Mouse (Mus musculus) kidney, embryonic 14.5 days (tissue): Measurements from ENCODE around the gene Srek1. TPM values are rescaled to one million over a fixed set of nuclear protein-coding genes. Genes with fewer than 3 reads are reported as not detected.

Experiments used
- ATAC-seq: fragments of 200-750 bp; cut with Nextera tagmentation; 2 replicates; pipeline ENCODE4 v1.8.0; 2017; ENCODE audit warnings: moderate number of reproducible peaks, mild to moderate bottlenecking, moderate TSS enrichment, moderate library complexity; ENCODE audit not compliant: low FRiP score, low TSS enrichment
- H3K27ac ChIP-seq: fragments of 300-500 bp; sonication (generic); 2 replicates; pipeline ENCODE4 v1.5.1; 2014; ENCODE audit warnings: low read depth, mild to moderate bottlenecking, low read length, moderate library complexity, mixed read lengths
- H3K27me3 ChIP-seq: fragments of 300-500 bp; sonication (generic); 2 replicates; pipeline ENCODE4 v1.6.1; 2014; ENCODE audit warnings: mild to moderate bottlenecking, low read length; ENCODE audit not compliant: control insufficient read depth, insufficient read depth
- H3K36me3 ChIP-seq: fragments of 300-500 bp; sonication (generic); 2 replicates; pipeline ENCODE4 v1.6.1; 2014; ENCODE audit warnings: low read length, mixed read lengths; ENCODE audit not compliant: control insufficient read depth, insufficient read depth
- H3K4me1 ChIP-seq: fragments of 300-500 bp; sonication (generic); 2 replicates; pipeline ENCODE4 v1.6.1; 2014; ENCODE audit warnings: low read length, mixed read lengths; ENCODE audit not compliant: control insufficient read depth, insufficient read depth
- H3K4me2 ChIP-seq: fragments of 300-500 bp; sonication (generic); replicated peaks from 2 replicates; pipeline ENCODE4 v1.6.1; 2014; ENCODE audit warnings: low read depth, mild to moderate bottlenecking, low read length
- H3K4me3 ChIP-seq: fragments of 300-500 bp; sonication (generic); 2 replicates; pipeline ENCODE4 v1.5.1; 2014; ENCODE audit warnings: mild to moderate bottlenecking, low read length
- H3K9ac ChIP-seq: fragments of 300-500 bp; sonication (generic); 2 replicates; pipeline ENCODE4 v1.6.1; 2014; ENCODE audit warnings: low read depth, mild to moderate bottlenecking, low read length, moderate library complexity
- H3K9me3 ChIP-seq: fragments of 300-500 bp; sonication (generic); 2 replicates; pipeline ENCODE4 v1.6.1; 2016; ENCODE audit warnings: low read length; ENCODE audit not compliant: control insufficient read depth
- WGBS: fragments of 180-500 bp; shearing (Covaris S2); extraction: QIAGEN DNeasy Blood & Tissue Kit; methylation state at CpG from one replicate; pipeline ENCODE4 v1.1.7; 2014; 5-methylcytosine and 5-hydroxymethylcytosine counted together
- polyA plus RNA-seq: library from polyadenylated mRNA; unstranded; fragments of >200 nt; fragmentation: Nextera tagmentation; extraction: Ambion mirVana; gene quantifications from 2 replicates; pipeline ENCODE4 v1.2.1, GENCODE M21; 2014

Srek1 gene
- 110 and 125 TPM in 2 replicates for polyA plus RNA-seq

GRCm38 (mm10) chr13:103774119-103774757 lies at the start of gene Srek1:
Srek1 (minus strand) TSS chr13:103774608.
- Histone ChIP-seq H3K4me1 (0 out of 2 replicates have a peak, but pooled peaks cover 9% of the 10 kb centered on the region), H3K4me3 (peak within 1 kb of the TSS; percentile 57), H3K27me3 (no peaks in the 10 kb centered on the region), H3K27ac (peak within 1 kb of the TSS; percentile 98), H3K9me3 (no peaks in the 10 kb centered on the region), H3K9ac (peak within 1 kb of the TSS; percentile 85), H3K36me3 (peaks cover 3% of the 10 kb centered on the region; the same call in 1 of the 2 replicates), H3K4me2 (peak within 1 kb of the TSS; percentile 50)
- WGBS, result under 1% methylated on average over 73 of the region's 81 CpGs
- ATAC-seq, result peak; percentile 96

- Histone ChIP-seq H3K9ac (no peak overlapping the region), H3K27me3 (no peaks in the 10 kb centered on the region), H3K36me3 (peaks cover 21% of the 10 kb centered on the region; the same call in 1 of the 2 replicates), H3K4me3 (no peak overlapping the region), H3K9me3 (no peaks in the 10 kb centered on the region), H3K27ac (no peak overlapping the region), H3K4me1 (no peaks in the 10 kb centered on the region), H3K4me2 (no peak overlapping the region)
- no peak for ATAC-seq
- 89% methylated on average over 1 of the region's 1 CpGs for WGBS
Measured at GRCm38 (mm10) chr13:103822270-103822669, 47.9 kb upstream of the Srek1 start.

- Histone ChIP-seq H3K27me3 (no peaks in the 10 kb centered on the region), H3K9ac (no peak overlapping the region), H3K36me3 (peaks cover 25% of the 10 kb centered on the region; the same call in 1 of the 2 replicates), H3K4me2 (no peak overlapping the region), H3K4me1 (no peaks in the 10 kb centered on the region), H3K9me3 (no peaks in the 10 kb centered on the region), H3K27ac (no peak overlapping the region), H3K4me3 (no peak overlapping the region)
- 96% methylated on average over 5 of the region's 5 CpGs for WGBS
- ATAC-seq, result no peak
Measured at GRCm38 (mm10) chr13:103819377-103819776, 45.0 kb upstream of the Srek1 start.

DNA sequence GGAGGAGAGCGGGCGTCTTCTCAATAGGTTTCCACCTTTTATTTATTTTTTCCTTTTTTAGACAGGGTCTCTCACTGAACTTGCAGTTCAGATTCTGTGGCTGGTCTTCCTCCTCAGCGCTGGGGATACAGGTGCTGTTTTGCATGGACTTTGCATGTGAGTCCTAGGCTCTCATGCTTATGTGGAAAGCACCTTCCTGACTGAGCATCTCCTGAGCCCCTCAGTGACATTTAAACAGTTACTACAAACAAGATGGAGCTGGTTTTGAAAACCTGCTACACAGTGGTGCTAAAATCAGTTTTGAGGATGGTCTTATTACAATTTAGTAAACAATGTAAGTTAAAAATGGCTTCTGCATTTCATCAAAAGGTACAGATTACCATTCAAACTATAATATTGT lies 43.5 kb upstream of the Srek1 start:
- Histone ChIP-seq H3K36me3 (peaks cover 13% of the 10 kb centered on the region; the same call in 1 of the 2 replicates), H3K9ac (no peak overlapping the region), H3K4me1 (no peaks in the 10 kb centered on the region), H3K27me3 (no peaks in the 10 kb centered on the region), H3K27ac (no peak overlapping the region), H3K4me2 (no peak overlapping the region), H3K9me3 (no peaks in the 10 kb centered on the region), H3K4me3 (no peak overlapping the region)
- WGBS, result 97% methylated on average over 3 of the region's 3 CpGs
- no peak for ATAC-seq

- H3K9ac ChIP-seq, result no peak overlapping the region
- ATAC-seq, result no peak
- 70% methylated on average over 5 of the region's 5 CpGs for WGBS
- H3K36me3 ChIP-seq, result no peaks in the 10 kb centered on the region
- H3K4me1 ChIP-seq, result no peaks in the 10 kb centered on the region
- no peak overlapping the region for H3K27ac ChIP-seq
- H3K27me3 ChIP-seq, result no peaks in the 10 kb centered on the region
- no peak overlapping the region for H3K4me3 ChIP-seq
- no peak overlapping the region for H3K4me2 ChIP-seq
- no peaks in the 10 kb centered on the region for H3K9me3 ChIP-seq
Measured at GRCm38 (mm10) chr13:103807464-103807863, 33.1 kb upstream of the Srek1 start.

DNA sequence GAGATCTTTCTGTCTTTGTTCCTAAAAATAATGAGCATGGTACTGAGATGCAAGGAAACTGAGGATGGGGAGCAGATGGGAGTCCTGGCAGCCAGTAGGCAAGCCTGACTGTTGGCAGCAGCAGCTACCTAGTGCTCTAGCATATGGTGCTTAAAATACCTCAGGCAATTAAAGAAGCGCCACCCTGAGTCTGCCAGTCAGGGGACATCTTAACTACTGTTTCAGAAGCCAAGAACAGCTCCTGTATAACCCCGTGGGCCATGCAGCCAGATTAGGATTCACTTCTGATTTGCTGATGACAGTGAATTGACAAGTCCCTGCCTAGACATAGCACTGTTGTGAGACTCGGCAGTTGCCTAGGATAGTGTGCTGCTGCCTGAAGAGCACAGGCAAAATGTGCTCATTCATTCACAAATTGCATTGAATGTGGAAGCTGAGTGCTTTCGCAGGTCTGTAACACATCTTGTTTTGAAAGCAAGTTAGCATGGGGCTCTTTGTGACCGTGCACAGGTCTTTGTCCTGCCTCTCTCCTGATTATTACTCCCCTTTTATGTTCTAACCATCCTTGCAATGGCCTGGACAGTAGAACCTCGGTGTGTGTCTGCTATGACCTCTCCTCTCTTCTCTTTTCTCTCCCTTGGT lies 31.9 kb upstream of the Srek1 start:
- Histone ChIP-seq H3K9ac (no peak overlapping the region), H3K27me3 (no peaks in the 10 kb centered on the region), H3K9me3 (no peaks in the 10 kb centered on the region), H3K4me1 (no peaks in the 10 kb centered on the region), H3K4me2 (no peak overlapping the region), H3K4me3 (no peak overlapping the region), H3K36me3 (no peaks in the 10 kb centered on the region), H3K27ac (no peak overlapping the region)
- no peak for ATAC-seq
- 46% methylated on average over 6 of the region's 6 CpGs for WGBS

DNA sequence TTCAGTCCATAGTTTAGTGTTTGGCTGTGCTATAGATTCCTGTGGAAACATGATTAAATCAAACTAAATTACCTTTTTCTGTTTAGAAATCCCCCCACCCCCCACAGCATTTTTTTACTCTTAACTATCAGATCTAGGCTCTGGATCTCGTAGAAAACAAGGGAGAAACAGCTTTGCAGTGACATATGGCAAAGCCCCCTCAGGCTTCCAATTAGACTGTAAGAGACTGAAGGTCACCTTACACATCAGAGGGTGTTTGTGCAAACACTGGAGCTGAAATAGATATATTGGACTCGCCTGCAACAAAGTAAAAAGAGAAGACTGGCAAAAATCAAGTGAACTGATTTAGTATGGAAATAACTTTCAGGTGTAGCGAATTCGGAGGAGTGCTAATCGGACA lies 29.3 kb upstream of the Srek1 start:
- Histone ChIP-seq H3K4me3 (no peak overlapping the region), H3K36me3 (no peaks in the 10 kb centered on the region), H3K4me1 (no peaks in the 10 kb centered on the region), H3K9me3 (no peaks in the 10 kb centered on the region), H3K27ac (no peak overlapping the region), H3K27me3 (no peaks in the 10 kb centered on the region), H3K9ac (no peak overlapping the region), H3K4me2 (no peak overlapping the region)
- 62% methylated on average over 5 of the region's 5 CpGs for WGBS
- no peak for ATAC-seq

GRCm38 (mm10) chr13:103801021-103801420 lies 26.6 kb upstream of the Srek1 start:
- no peaks in the 10 kb centered on the region for H3K9me3 ChIP-seq
- H3K4me1 ChIP-seq, result no peaks in the 10 kb centered on the region
- no peak overlapping the region for H3K4me3 ChIP-seq
- no peaks in the 10 kb centered on the region for H3K36me3 ChIP-seq
- no peak overlapping the region for H3K4me2 ChIP-seq
- no peak overlapping the region for H3K27ac ChIP-seq
- H3K27me3 ChIP-seq, result no peaks in the 10 kb centered on the region
- 95% methylated on average over 1 of the region's 1 CpGs for WGBS
- H3K9ac ChIP-seq, result no peak overlapping the region
- ATAC-seq, result no peak
